Mouse (Mus musculus) heart, embryonic 16.5 days (tissue): ENCODE data around the gene Gfy. TPM values are rescaled to one million over a fixed set of nuclear protein-coding genes. Genes with fewer than 3 reads are reported as not detected.

Experiments used
- ATAC-seq: fragments of 200-750 bp; cut with Nextera tagmentation; replicated peaks from 2 replicates; pipeline ENCODE4 v1.8.0; 2017; ENCODE audit warnings: moderate number of reproducible peaks; ENCODE audit not compliant: insufficient read depth, low FRiP score; ENCODE audit errors: extremely low read depth
- H3K27ac ChIP-seq: fragments of 300-500 bp; sonication (generic); 2 replicates; pipeline ENCODE4 v1.5.1; 2014; ENCODE audit warnings: mild to moderate bottlenecking, low read length, control low read depth, moderate library complexity
- H3K27me3 ChIP-seq: fragments of 300-500 bp; sonication (generic); 2 replicates; pipeline ENCODE4 v1.6.1; 2014; ENCODE audit warnings: low read length, mixed read lengths; ENCODE audit not compliant: control insufficient read depth, insufficient read depth
- H3K36me3 ChIP-seq: fragments of 300-500 bp; sonication (generic); 2 replicates; pipeline ENCODE4 v1.6.1; 2014; ENCODE audit not compliant: control insufficient read depth, insufficient read depth
- H3K4me1 ChIP-seq: fragments of 300-500 bp; sonication (generic); 2 replicates; pipeline ENCODE4 v1.6.1; 2014; ENCODE audit warnings: low read length, mixed read lengths; ENCODE audit not compliant: control insufficient read depth, insufficient read depth
- H3K4me2 ChIP-seq: fragments of 300-500 bp; sonication (generic); 2 replicates; pipeline ENCODE4 v1.6.1; 2014; ENCODE audit warnings: low read depth, mild to moderate bottlenecking, control low read depth, low read length
- H3K4me3 ChIP-seq: fragments of 300-500 bp; sonication (generic); 2 replicates; pipeline ENCODE4 v1.5.1; 2014; ENCODE audit warnings: mild to moderate bottlenecking, control low read depth, low read length
- H3K9ac ChIP-seq: fragments of 300-500 bp; sonication (generic); 2 replicates; pipeline ENCODE4 v1.6.1; 2014; ENCODE audit warnings: low read length, control low read depth
- H3K9me3 ChIP-seq: fragments of 300-500 bp; sonication (generic); replicated peaks from 2 replicates; pipeline ENCODE4 v1.6.1; 2016; ENCODE audit warnings: low read length; ENCODE audit not compliant: control insufficient read depth
- WGBS: fragments of 180-500 bp; shearing (Covaris S2); extraction: QIAGEN DNeasy Blood & Tissue Kit; methylation state at CpG from one replicate; pipeline ENCODE4 v1.1.7; 2014; 5-methylcytosine and 5-hydroxymethylcytosine counted together
- polyA plus RNA-seq: library from polyadenylated mRNA; unstranded; fragments of >200 nt; fragmentation: Nextera tagmentation; extraction: Ambion mirVana; gene quantifications from 2 replicates; pipeline ENCODE4 v1.2.1, GENCODE M21; 2015

The Gfy gene
- polyA plus RNA-seq, 1 experiment from 2014 or later: not detected

DNA sequence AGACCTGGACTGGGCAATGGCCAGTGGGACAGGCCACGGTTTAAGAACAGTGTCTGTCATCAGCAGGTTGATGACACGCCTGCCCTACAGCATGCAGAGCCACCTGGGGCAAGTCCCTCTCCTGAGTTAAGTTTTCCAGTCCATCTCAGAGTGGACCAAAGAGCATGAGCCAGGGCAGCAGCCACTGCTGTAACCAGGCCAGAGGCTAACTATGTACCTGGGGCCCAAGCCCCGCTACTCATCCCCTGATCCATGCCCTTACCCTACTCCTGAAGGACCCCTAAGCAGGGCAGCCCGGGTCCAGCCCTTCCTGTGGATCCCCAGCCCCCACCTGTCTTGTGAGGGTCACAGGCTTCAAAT, 16.8 kb upstream of the Gfy start:
- no peak overlapping the region for H3K4me2 ChIP-seq

DNA sequence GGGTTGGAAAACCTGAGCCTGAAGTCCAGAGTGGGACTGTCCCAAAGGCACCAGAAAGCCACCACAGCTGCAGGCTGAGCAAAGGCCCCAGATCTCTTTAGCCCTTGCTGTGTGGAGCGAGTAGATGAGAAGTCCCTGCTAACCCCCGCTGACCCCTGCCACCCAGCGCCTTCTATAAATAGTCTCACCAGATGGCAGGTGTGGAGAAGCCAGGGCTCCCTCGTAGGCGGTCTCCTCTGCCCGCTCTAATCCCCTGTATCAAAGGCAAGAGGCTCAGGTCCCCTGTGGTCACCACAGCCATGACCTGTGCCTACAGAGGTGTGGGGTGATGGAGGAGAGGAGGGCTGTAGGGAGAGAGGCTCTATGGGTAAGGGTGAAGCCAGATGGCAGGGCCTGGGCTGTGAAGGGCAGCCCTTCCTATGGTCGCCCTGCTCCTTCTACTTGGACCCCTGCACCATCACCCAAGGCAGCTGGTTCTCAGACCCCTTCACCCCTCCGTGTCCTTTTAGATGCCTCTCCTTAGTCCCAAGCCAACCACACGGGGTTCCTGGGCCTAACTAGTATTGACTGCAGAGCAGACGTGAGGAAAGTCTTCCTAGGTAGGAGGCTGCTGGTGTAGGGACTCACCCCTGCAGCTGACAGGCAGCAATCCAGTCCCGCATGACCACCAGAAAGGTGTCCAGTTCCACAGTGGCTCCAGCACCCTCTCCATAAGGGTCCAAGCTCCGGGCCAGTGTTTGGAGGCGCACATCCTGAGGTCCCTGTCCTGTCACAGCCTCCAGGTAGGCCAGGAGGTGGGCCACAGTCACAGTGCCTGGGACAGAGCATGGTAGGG, 16.2 kb upstream of the Gfy start:
- no peaks in the 10 kb centered on the region for H3K36me3 ChIP-seq
- H3K9me3 ChIP-seq: no peaks in the 10 kb centered on the region
- WGBS: 56% methylated on average over 13 of the region's 13 CpGs
- H3K4me1 ChIP-seq: peaks cover 10% of the 10 kb centered on the region; the same call in 1 of the 2 replicates
- H3K27ac ChIP-seq: no peak overlapping the region
- H3K4me2 ChIP-seq: no peak overlapping the region
- H3K9ac ChIP-seq: no peak overlapping the region
- peaks cover 3% of the 10 kb centered on the region; the same call in 1 of the 2 replicates for H3K27me3 ChIP-seq
- H3K4me3 ChIP-seq: no peak overlapping the region
- ATAC-seq: no peak

More for the DNA sequence above, 16.8 kb upstream of the Gfy start:
- H3K27me3 ChIP-seq: peaks cover 3% of the 10 kb centered on the region; the same call in 1 of the 2 replicates
- 68% methylated on average over 4 of the region's 4 CpGs for WGBS
- no peaks in the 10 kb centered on the region for H3K9me3 ChIP-seq
- no peak for ATAC-seq
- H3K36me3 ChIP-seq: no peaks in the 10 kb centered on the region
- H3K9ac ChIP-seq: no peak overlapping the region
- H3K4me1 ChIP-seq: peaks cover 10% of the 10 kb centered on the region; the same call in 1 of the 2 replicates
- no peak overlapping the region for H3K27ac ChIP-seq
- no peak overlapping the region for H3K4me3 ChIP-seq

DNA sequence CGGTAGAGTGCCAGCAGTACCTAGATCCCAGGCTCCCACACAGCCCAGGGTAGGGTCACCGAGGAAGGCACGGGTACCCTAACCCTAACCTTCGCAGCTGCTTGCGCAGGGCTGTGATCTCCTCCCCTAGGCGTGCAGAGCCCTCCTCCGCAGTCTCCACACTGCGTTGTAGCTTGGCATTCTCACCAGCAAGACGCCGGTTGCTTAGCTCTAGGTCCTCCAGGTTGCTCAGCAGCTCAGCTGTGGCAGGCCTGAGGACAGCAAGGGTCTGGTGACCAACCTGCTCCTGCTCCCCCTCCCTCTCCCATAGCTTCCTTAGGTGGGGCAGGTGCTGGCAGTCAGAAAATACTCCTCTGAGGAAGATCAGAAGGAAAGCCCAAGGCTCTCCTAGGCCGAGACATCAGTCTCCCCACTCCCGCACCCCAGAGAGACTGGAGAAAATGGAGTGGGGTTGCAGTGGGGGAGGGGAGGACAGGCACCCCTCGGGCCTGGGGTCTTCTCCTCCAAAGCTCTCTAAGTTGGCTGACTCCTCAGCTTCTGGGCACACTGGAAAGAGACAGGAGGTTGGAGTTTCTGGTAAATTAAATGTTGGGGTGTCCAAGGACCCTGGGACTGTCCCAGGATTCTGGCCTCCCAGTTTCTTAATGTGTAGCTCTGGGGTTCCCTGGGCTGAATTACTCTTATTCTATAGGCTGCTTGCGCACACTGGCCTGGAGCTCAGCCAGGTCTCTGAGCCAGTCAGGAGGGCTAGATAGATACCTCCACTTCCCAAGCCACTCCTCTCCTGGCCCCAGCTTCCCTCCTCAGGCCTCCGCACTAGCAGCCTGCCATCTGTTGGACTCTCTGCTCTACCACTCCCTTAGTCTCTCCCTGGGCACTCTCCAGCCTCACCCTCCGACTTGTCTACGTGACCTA, 14.8 kb upstream of the Gfy start:
- Histone ChIP-seq H3K4me3 (no peak overlapping the region), H3K4me2 (no peak overlapping the region), H3K9me3 (no peaks in the 10 kb centered on the region), H3K9ac (no peak overlapping the region), H3K27ac (no peak overlapping the region), H3K4me1 (peaks cover 10% of the 10 kb centered on the region; the same call in 1 of the 2 replicates), H3K27me3 (peaks cover 3% of the 10 kb centered on the region), H3K36me3 (no peaks in the 10 kb centered on the region)
- WGBS: 73% methylated on average over 17 of the region's 17 CpGs
- ATAC-seq: no peak

DNA sequence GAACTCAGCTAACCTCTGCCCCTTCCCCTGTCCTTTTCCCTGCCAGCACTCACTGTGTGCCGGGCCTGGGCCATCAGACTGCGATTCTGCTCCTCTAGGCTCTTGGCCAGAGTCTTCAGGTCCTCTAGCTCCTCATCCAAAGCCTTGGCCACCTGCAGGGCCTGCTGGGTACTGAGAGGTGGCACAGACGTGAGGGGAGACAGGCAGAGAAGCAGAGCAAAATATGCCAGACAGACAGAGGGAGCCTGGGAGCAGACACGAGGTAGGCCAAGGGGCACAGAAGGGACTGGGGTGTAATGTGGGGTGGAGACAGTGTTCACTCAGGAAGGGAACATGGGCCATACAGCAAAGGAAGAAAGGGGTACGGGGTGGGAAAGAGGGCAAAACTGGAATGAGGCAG, 14.0 kb upstream of the Gfy start:
- 52% methylated on average over 5 of the region's 5 CpGs for whole genome bisulfite sequencing
- no peak for ATAC-seq
- Histone ChIP-seq H3K9me3 (no peaks in the 10 kb centered on the region), H3K9ac (no peak overlapping the region), H3K4me3 (no peak overlapping the region), H3K36me3 (no peaks in the 10 kb centered on the region), H3K4me1 (peaks cover 10% of the 10 kb centered on the region; the same call in 1 of the 2 replicates), H3K27ac (no peak overlapping the region), H3K4me2 (no peak overlapping the region), H3K27me3 (peaks cover 9% of the 10 kb centered on the region)

DNA sequence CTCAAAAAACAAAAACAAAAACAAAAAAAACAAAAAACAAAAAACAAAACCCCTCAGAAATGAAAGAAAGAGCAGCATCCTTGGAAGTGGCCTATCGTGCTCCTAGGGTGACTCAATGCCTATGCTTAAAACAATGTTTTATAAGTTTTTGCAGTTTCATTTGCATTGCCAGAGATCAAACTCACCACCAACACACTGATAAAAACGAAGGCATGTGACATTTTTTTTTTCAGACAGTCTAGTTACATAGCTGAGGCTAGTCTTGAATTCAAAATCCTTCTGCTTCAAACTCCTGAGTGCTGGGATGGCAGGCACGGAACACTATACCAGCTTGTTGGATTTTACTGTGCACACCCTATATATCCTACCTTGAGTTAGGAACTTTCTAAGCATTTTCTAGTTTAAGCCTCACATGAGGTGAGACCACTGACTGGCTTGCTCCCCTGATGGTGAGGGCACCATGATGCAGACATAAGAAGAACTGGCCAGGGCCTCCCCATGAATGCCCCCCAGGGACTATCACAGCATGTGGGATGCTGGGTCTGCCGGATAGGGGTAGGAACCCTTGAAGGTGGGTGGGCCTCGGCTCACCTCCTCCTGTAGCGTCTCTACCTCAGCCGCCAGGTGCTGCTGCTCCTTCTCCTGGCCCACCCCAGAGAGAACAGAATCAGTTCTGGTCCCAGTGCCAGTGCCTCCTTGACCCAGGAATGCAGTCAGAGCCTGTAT, 13.4 kb upstream of the Gfy start:
- Histone ChIP-seq H3K9me3 (no peaks in the 10 kb centered on the region), H3K27ac (no peak overlapping the region), H3K36me3 (no peaks in the 10 kb centered on the region), H3K4me2 (no peak overlapping the region), H3K9ac (no peak overlapping the region), H3K27me3 (peaks cover 11% of the 10 kb centered on the region), H3K4me3 (no peak overlapping the region), H3K4me1 (peaks cover 10% of the 10 kb centered on the region; the same call in 1 of the 2 replicates)
- ATAC-seq: no peak
- WGBS: 83% methylated on average over 7 of the region's 7 CpGs

DNA sequence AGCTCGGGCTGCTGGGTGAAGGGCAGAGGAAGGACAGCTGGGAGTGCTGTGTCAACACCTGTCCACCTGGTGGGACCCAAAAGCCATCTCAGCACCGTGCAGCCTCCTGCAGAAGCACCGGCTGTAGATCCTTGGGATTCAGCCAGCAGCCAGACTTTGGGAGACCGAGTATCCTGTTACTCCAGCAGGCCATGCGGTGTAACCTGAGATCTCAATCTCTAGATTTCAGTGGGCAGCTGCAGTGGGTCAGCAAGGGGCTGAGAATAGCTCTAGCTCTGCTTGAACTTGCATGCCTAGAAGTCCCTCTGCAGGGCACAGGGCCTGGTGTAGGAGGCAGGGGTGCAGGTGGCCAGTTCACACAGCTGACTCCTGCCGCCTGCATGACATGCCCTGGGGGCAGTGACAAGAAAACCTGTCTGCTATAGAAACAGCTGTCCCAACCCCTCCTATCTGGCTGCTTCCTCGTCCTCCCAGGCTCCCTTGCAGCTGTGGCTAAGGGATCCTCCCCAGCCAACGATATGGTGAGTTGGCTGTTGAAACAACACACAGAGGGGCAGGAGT, 12.5 kb upstream of the Gfy start:
- Histone ChIP-seq H3K9ac (no peak overlapping the region), H3K27ac (no peak overlapping the region), H3K36me3 (no peaks in the 10 kb centered on the region), H3K9me3 (no peaks in the 10 kb centered on the region), H3K4me2 (no peak overlapping the region), H3K4me1 (peaks cover 10% of the 10 kb centered on the region; the same call in 1 of the 2 replicates), H3K4me3 (no peak overlapping the region), H3K27me3 (peaks cover 14% of the 10 kb centered on the region)
- ATAC-seq: no peak
- WGBS: 10% methylated on average over 8 of the region's 8 CpGs

DNA sequence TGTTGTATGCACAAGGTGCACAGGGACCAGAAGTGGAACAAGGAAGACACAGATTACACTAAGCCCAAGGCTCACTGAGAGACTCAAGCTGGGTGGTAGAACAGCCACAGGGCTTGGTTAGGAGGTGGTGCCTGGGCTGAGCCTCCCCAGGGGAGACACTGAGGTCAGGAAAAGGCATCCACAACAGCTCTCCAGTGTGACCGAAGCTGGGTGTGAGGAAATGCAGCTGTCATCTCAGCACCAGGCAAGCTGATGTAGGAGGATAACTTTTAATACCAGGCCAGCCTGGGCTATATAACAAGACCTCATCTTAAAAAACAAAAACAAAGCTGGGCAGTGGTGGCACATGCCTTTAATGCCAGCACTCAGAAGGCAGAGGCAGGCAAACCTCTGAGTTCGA, 11.8 kb upstream of the Gfy start:
- no peaks in the 10 kb centered on the region for H3K36me3 ChIP-seq
- no peak overlapping the region for H3K27ac ChIP-seq
- H3K4me3 ChIP-seq: no peak overlapping the region
- 58% methylated on average over 2 of the region's 2 CpGs for WGBS
- no peaks in the 10 kb centered on the region for H3K9me3 ChIP-seq
- no peak overlapping the region for H3K9ac ChIP-seq
- no peak overlapping the region for H3K4me2 ChIP-seq
- H3K27me3 ChIP-seq: peaks cover 22% of the 10 kb centered on the region
- H3K4me1 ChIP-seq: peaks cover 10% of the 10 kb centered on the region; the same call in 1 of the 2 replicates
- no peak for ATAC-seq

DNA sequence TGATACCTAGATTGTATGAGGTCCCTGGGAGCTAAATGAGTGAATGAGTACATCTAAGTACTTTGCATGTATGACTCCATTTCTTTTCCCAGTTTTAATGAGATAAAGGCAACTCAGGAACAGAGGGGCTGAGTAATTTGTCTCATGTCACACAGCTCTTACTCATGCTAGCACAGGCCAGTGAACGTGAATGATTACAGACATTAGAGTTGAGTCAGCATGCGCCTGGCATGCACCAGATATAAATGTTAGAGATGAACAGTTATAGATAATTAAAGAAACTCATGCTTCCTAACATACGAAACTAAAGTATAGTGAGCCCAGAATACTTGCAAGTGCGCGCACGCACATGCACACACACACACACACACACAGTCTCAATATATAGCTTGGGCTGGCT, 10.8 kb upstream of the Gfy start:
- H3K27me3 ChIP-seq: peaks cover 25% of the 10 kb centered on the region
- no peak for ATAC-seq
- H3K4me2 ChIP-seq: no peak overlapping the region
- WGBS: 90% methylated on average over 6 of the region's 6 CpGs
- no peak overlapping the region for H3K27ac ChIP-seq
- no peaks in the 10 kb centered on the region for H3K9me3 ChIP-seq
- no peaks in the 10 kb centered on the region for H3K36me3 ChIP-seq
- no peak overlapping the region for H3K4me3 ChIP-seq
- peaks cover 5% of the 10 kb centered on the region; the same call in 1 of the 2 replicates for H3K4me1 ChIP-seq
- H3K9ac ChIP-seq: no peak overlapping the region
